Mouse (Mus musculus) liver, embryonic 11.5 days (tissue): ENCODE measurements around the gene Tmc3. TPM values are rescaled to one million over a fixed set of nuclear protein-coding genes. Genes with fewer than 3 reads are reported as not detected.

Source experiments
- ATAC-seq: fragments of 200-750 bp; cut with Nextera tagmentation; replicated peaks from 2 replicates; pipeline ENCODE4 v1.8.0; 2017; ENCODE audit warnings: moderate number of reproducible peaks, mild to moderate bottlenecking, moderate TSS enrichment, moderate library complexity; ENCODE audit not compliant: low FRiP score
- DNase-seq: peaks from one replicate; pipeline ENCODE4 v3.0.0-alpha.2; 2017; ENCODE audit warnings: low spot score
- H3K27ac ChIP-seq: fragments of 300-500 bp; sonication (generic); 2 replicates; pipeline ENCODE4 v1.5.1; 2014; ENCODE audit warnings: mild to moderate bottlenecking, low read depth, low read length, control low read depth
- H3K27me3 ChIP-seq: fragments of 300-500 bp; sonication (generic); replicated peaks from 2 replicates; pipeline ENCODE4 v1.6.1; 2014; ENCODE audit warnings: low read length, mixed read lengths; ENCODE audit not compliant: control insufficient read depth, insufficient read depth
- H3K36me3 ChIP-seq: fragments of 300-500 bp; sonication (generic); 2 replicates; pipeline ENCODE4 v1.6.1; 2014; ENCODE audit warnings: mild to moderate bottlenecking, low read length, moderate library complexity, mixed read lengths; ENCODE audit not compliant: control insufficient read depth, insufficient read depth
- H3K4me1 ChIP-seq: fragments of 300-500 bp; sonication (generic); replicated peaks from 2 replicates; pipeline ENCODE4 v1.6.1; 2014; ENCODE audit warnings: low read length, mixed read lengths; ENCODE audit not compliant: control insufficient read depth, insufficient read depth
- H3K4me2 ChIP-seq: fragments of 300-500 bp; sonication (generic); 2 replicates; pipeline ENCODE4 v1.6.1; 2014; ENCODE audit warnings: mild to moderate bottlenecking, control low read depth, moderate library complexity
- H3K4me3 ChIP-seq: fragments of 300-500 bp; sonication (generic); 2 replicates; pipeline ENCODE4 v1.5.1; 2014; ENCODE audit warnings: low read depth, low read length, control low read depth
- H3K9ac ChIP-seq: fragments of 300-500 bp; sonication (generic); 2 replicates; pipeline ENCODE4 v1.6.1; 2014; ENCODE audit warnings: low read depth, low read length, control low read depth
- H3K9me3 ChIP-seq: fragments of 300-500 bp; sonication (generic); 2 replicates; pipeline ENCODE4 v1.6.1; 2016; ENCODE audit warnings: low read length, inconsistent platforms, mixed read lengths; ENCODE audit not compliant: control insufficient read depth
- WGBS: fragments of 180-500 bp; shearing (Covaris S2); extraction: QIAGEN DNeasy Blood & Tissue Kit; methylation state at CpG from one replicate; pipeline ENCODE4 v1.1.7; 2014; 5-methylcytosine and 5-hydroxymethylcytosine counted together
- polyA plus RNA-seq: library from polyadenylated mRNA; unstranded; fragments of >200 nt; fragmentation: Nextera tagmentation; extraction: Ambion mirVana; gene quantifications from 2 replicates; pipeline ENCODE4 v1.2.1, GENCODE M21; 2014

Tmc3 gene
- polyA plus RNA-seq, 1 experiment from 2014 or later, result 0.47 TPM

- Histone ChIP-seq H3K27me3 (no peaks in the 10 kb centered on the region), H3K4me3 (no peak overlapping the region), H3K9ac (no peak overlapping the region), H3K9me3 (no peaks in the 10 kb centered on the region), H3K4me2 (no peak overlapping the region), H3K4me1 (no peaks in the 10 kb centered on the region), H3K27ac (no peak overlapping the region), H3K36me3 (no peaks in the 10 kb centered on the region)
- no peak for DNase-seq
- ATAC-seq, result no peak
- WGBS, result 76% methylated on average over 6 of the region's 6 CpGs
Measured at GRCm38 (mm10) chr7:83662711-83663375, 78.1 kb downstream of the Tmc3 start.

DNA sequence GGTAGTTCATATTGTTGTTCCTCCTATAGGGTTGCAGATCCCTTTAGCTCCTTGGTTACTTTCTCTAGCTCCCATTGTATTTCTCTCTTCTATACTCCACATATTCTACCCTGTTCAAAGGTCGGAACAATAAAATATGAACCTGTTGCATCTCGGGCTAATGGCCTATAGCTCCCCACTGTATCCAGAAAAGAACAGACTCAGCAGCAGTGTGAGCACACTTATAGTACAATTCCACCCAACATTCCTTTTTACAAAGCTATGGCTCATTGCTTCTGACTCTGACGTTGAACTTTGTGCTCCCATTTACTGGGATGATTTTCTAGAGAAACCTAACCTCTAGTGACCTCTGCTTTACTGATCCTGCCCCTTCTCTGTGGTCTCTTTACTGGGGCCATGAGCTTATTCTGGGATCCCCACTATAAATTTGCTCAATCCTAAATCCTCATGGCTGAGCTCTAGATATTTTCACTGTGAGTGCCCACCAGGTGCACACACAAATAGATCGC lies 81.4 kb downstream of the Tmc3 start:
- WGBS, result 76% methylated on average over 4 of the region's 4 CpGs
- no peak for ATAC-seq

DNA sequence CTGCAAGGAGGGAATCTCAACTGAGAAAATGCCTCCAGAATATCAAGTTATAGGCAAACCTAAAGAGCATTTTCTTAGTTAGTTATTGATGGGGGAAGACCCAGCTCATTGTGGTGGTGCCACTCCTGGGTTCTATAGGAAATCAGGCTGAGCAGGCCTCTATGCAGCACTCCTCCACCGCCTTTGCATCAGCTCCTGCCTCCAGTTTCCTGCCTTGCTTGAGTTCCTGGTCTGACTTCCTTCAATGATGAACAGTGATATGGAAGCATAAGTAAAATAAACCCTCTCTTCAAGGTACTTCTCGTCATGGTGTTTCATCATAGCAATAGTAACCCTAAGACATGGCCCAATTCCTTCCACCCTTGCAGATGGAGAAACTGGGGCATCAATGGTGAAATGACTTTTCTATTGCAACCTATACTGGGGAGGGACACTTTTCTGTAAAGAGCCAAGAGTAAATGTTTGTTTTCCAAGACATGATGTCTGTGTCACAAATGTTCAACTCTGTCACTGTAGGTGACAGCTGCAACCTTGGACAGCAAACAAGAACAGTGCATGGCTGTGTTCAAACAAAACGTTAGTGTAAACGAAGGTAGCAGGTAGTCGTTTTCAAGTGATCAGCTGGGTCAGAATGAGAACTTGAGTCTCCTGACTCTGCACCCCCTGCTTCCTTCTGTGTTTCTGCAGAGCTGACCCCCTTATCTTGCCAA lies 83.4 kb downstream of the Tmc3 start:
- Histone ChIP-seq H3K9ac (no peak overlapping the region), H3K4me3 (no peak overlapping the region), H3K27me3 (no peaks in the 10 kb centered on the region), H3K27ac (no peak overlapping the region), H3K36me3 (no peaks in the 10 kb centered on the region), H3K9me3 (no peaks in the 10 kb centered on the region), H3K4me2 (no peak overlapping the region), H3K4me1 (no peaks in the 10 kb centered on the region)
- no peak for ATAC-seq
- 71% methylated on average over 5 of the region's 5 CpGs for WGBS
- no peak for DNase-seq

More for the DNA sequence above, 81.4 kb downstream of the Tmc3 start:
- no peak for DNase-seq
- Histone ChIP-seq H3K4me3 (no peak overlapping the region), H3K27ac (no peak overlapping the region), H3K4me2 (no peak overlapping the region), H3K36me3 (no peaks in the 10 kb centered on the region), H3K9ac (no peak overlapping the region), H3K4me1 (no peaks in the 10 kb centered on the region), H3K27me3 (no peaks in the 10 kb centered on the region), H3K9me3 (no peaks in the 10 kb centered on the region)

GRCm38 (mm10) chr7:83668724-83669123 lies 84.0 kb downstream of the Tmc3 start:
- H3K27me3 ChIP-seq, result no peaks in the 10 kb centered on the region
- no peak overlapping the region for H3K9ac ChIP-seq
- WGBS, result 15% methylated on average over 1 of the region's 1 CpGs
- no peaks in the 10 kb centered on the region for H3K4me1 ChIP-seq
- ATAC-seq (no peak), DNase-seq (no peak)
- H3K27ac ChIP-seq, result no peak overlapping the region
- no peak overlapping the region for H3K4me3 ChIP-seq
- no peak overlapping the region for H3K4me2 ChIP-seq
- no peaks in the 10 kb centered on the region for H3K36me3 ChIP-seq
- H3K9me3 ChIP-seq, result no peaks in the 10 kb centered on the region

- Histone ChIP-seq H3K4me2 (no peak overlapping the region), H3K4me3 (no peak overlapping the region), H3K9me3 (no peaks in the 10 kb centered on the region), H3K4me1 (no peaks in the 10 kb centered on the region), H3K36me3 (no peaks in the 10 kb centered on the region), H3K9ac (no peak overlapping the region), H3K27me3 (no peaks in the 10 kb centered on the region), H3K27ac (no peak overlapping the region)
- ATAC-seq, result no peak
- no peak for DNase-seq
- 79% methylated on average over 6 of the region's 6 CpGs for whole genome bisulfite sequencing
Measured at GRCm38 (mm10) chr7:83671573-83671972, 86.8 kb downstream of the Tmc3 start.

Other genes with a start within 250 kb of the Tmc3 start
- 9.2 and 10.8 TPM in 2 replicates for gene Stard5, start 47.0 kb downstream of the Tmc3 start, polyA plus RNA-seq
- gene Il16, start 160.8 kb downstream of the Tmc3 start, polyA plus RNA-seq, result 4.5 and 5.9 TPM in 2 replicates
- not detected in 2 replicates for gene Cfap161, start 210.0 kb downstream of the Tmc3 start, polyA plus RNA-seq